Mouse (Mus musculus): ENCODE results near the gene Gsg1l.

GRCm38 (mm10) chr7:125900386-125901161 lies 181.6 kb downstream of the Gsg1l start:
- TF ChIP-seq CTCF (IDR thresholded peaks at IDR 0.05; ENCODE audit: extremely low read depth, insufficient read depth, insufficient read length, insufficient replicate concordance) (no peak), POLR2A (IDR thresholded peaks at IDR 0.05; ENCODE audit: low read depth, low read length) (no peak)
